Mouse (Mus musculus) ES-Bruce4 (cell line): ENCODE results near the gene Dclk1. TPM values are rescaled to one million over a fixed set of nuclear protein-coding genes. Genes with fewer than 3 reads are reported as not detected.

Experiments used
- H3K27ac ChIP-seq: 2 replicates; pipeline ENCODE4 v1.5.1; 2012; ENCODE audit warnings: low read length, inconsistent platforms; ENCODE audit not compliant: insufficient read depth
- H3K27me3 ChIP-seq: 2 replicates; pipeline ENCODE4 v1.6.1; 2012; ENCODE audit warnings: mild to moderate bottlenecking, low read length, inconsistent platforms; ENCODE audit not compliant: control insufficient read depth, poor library complexity, insufficient read depth, severe bottlenecking
- H3K36me3 ChIP-seq: 2 replicates; pipeline ENCODE4 v1.6.1; 2012; ENCODE audit warnings: inconsistent platforms, mild to moderate bottlenecking, low read length, moderate library complexity; ENCODE audit not compliant: control insufficient read depth, poor library complexity, insufficient read depth, severe bottlenecking
- H3K4me1 ChIP-seq: one replicate; pipeline ENCODE4 v1.8.1; 2011; ENCODE audit warnings: low read length; ENCODE audit not compliant: control insufficient read depth, insufficient read depth
- H3K4me3 ChIP-seq: 2 replicates; pipeline ENCODE4 v1.5.1; 2011; ENCODE audit warnings: low read depth, mild to moderate bottlenecking, low read length
- H3K9ac ChIP-seq: 2 replicates; pipeline ENCODE4 v1.6.1; 2012; ENCODE audit warnings: low read depth, mild to moderate bottlenecking, inconsistent platforms; ENCODE audit not compliant: poor library complexity, severe bottlenecking
- H3K9me3 ChIP-seq: replicated peaks from 2 replicates; pipeline ENCODE4 v1.6.1; 2012; ENCODE audit warnings: mild to moderate bottlenecking, low read length, inconsistent platforms; ENCODE audit not compliant: control insufficient read depth, poor library complexity, insufficient read depth, severe bottlenecking
- CTCF ChIP-seq: IDR thresholded peaks from one replicate; pipeline ENCODE4 v1.8.1; 2011; ENCODE audit warnings: low read depth, low read length
- EP300 ChIP-seq: IDR thresholded peaks from 2 replicates; pipeline ENCODE4 v1.6.1; 2011; ENCODE audit warnings: low read depth, low read length; ENCODE audit not compliant: insufficient read depth
- POLR2A ChIP-seq: IDR thresholded peaks from one replicate; pipeline ENCODE4 v1.8.1; 2011; ENCODE audit warnings: low read length; ENCODE audit not compliant: insufficient read depth
- polyA plus RNA-seq: library from polyadenylated mRNA; stranded (reverse); fragments of >200 nt; gene quantifications from 2 replicates; pipeline ENCODE4 v1.2.4, GENCODE M21; 2011; ENCODE audit warnings: low read depth; ENCODE audit not compliant: missing spikeins, insufficient read depth, insufficient read length

The Dclk1 gene
- polyA plus RNA-seq, 1 experiment, result 1.3 TPM

DNA sequence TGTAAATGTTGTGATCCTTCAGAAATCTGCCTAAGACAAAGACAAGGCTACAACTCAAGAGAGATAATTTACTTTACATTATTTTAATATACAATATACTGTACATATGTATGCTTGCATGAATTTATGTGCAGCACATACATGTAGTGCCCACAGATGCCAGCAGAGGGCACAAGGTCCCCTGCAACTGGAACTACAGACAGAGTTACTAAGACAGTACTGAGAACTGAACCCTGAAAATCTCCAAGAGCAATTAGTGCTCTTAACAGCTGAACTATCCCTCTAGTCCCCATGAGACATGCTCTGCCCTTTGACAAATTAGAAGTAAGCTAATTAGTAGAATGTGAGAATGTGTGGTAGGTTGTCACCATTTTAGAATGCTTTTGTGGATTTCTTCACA, 169.4 kb downstream of the Dclk1 start:
- TF ChIP-seq CTCF, result no peak
- no peak for TF ChIP-seq EP300
- no peak for TF ChIP-seq POLR2A
- H3K9me3 ChIP-seq, result no peaks in the 10 kb centered on the region; the same call in 1 of the 2 replicates
- H3K4me1 ChIP-seq, result no peaks in the 10 kb centered on the region
- H3K27me3 ChIP-seq, result no peaks in the 10 kb centered on the region
- H3K9ac ChIP-seq, result no peak overlapping the region
- H3K4me3 ChIP-seq, result no peak overlapping the region
- no peak overlapping the region for H3K27ac ChIP-seq
- no peaks in the 10 kb centered on the region for H3K36me3 ChIP-seq

DNA sequence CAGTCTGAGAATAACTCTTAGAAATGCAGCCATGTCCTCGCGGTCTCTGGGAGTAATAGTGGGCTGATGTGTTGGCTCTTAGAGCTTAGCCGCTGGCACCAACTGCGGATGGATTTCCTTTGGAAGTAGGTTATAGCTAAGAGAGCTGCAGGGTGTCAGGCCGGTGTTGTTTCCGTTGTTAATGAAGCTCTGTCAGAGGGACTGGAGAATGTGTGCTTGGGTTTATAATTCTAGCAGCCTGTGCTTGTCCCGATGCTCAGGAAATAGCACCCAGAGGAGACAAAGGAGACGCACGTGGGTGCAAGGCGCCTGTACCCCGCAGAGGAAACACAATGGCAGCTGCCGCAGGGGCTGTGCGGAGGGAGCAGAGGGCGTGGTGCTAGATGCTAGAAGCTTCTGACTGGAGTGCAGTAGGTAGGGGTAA, 173.4 kb downstream of the Dclk1 start:
- TF ChIP-seq CTCF, result no peak
- no peak for TF ChIP-seq POLR2A
- Histone ChIP-seq H3K4me3 (no peak overlapping the region), H3K27me3 (no peaks in the 10 kb centered on the region), H3K4me1 (no peaks in the 10 kb centered on the region), H3K9me3 (no peaks in the 10 kb centered on the region), H3K27ac (no peak overlapping the region), H3K9ac (no peak overlapping the region), H3K36me3 (no peaks in the 10 kb centered on the region)

DNA sequence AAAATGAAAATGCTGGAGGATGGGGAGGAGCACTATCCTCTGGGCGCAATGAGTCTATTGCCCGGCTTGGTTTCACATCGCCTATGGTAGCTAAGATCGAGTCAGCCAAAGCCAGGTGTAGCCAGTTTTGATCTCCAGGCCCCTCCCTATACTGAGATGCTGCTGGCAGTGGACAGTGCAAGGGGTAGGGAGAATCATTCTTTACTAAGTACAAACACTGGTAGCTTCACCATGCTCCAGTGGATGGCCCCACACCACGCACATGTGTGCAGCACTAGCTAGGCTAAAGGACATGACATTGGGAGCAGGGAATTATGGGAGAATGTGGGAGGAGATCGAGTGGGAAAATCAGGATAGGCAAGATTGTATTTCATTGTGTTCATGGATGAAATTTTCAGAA, 176.7 kb downstream of the Dclk1 start:
- Histone ChIP-seq H3K27me3 (no peaks in the 10 kb centered on the region), H3K9ac (no peak overlapping the region), H3K36me3 (no peaks in the 10 kb centered on the region), H3K4me3 (no peak overlapping the region), H3K9me3 (no peaks in the 10 kb centered on the region), H3K27ac (no peak overlapping the region), H3K4me1 (no peaks in the 10 kb centered on the region)
- TF ChIP-seq POLR2A, result no peak

DNA sequence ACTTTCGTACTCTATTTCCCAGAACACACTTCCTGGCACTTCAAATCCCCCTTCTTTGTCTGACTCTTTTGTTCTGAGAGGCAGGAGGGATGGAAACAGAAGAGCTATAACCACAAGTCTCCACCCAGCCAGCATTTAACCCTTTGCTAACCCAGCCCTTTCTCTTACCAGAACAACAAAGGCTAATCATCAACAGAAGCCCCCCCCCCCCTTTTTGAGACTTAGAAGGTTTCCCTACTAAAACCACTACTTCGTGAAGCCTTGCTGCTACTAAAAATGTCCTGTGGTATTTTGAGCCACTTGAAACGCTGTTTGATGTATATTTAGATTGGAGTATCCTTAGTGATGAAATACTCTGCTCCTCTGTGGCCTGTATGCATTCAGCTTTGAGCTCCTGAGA, 177.2 kb downstream of the Dclk1 start:
- no peak for TF ChIP-seq CTCF
- no peak for TF ChIP-seq EP300
- no peak for TF ChIP-seq POLR2A
- H3K36me3 ChIP-seq, result no peaks in the 10 kb centered on the region
- H3K4me1 ChIP-seq, result no peaks in the 10 kb centered on the region
- no peak overlapping the region for H3K27ac ChIP-seq
- no peaks in the 10 kb centered on the region for H3K27me3 ChIP-seq
- no peak overlapping the region for H3K9ac ChIP-seq
- H3K4me3 ChIP-seq, result no peak overlapping the region
- no peaks in the 10 kb centered on the region for H3K9me3 ChIP-seq

DNA sequence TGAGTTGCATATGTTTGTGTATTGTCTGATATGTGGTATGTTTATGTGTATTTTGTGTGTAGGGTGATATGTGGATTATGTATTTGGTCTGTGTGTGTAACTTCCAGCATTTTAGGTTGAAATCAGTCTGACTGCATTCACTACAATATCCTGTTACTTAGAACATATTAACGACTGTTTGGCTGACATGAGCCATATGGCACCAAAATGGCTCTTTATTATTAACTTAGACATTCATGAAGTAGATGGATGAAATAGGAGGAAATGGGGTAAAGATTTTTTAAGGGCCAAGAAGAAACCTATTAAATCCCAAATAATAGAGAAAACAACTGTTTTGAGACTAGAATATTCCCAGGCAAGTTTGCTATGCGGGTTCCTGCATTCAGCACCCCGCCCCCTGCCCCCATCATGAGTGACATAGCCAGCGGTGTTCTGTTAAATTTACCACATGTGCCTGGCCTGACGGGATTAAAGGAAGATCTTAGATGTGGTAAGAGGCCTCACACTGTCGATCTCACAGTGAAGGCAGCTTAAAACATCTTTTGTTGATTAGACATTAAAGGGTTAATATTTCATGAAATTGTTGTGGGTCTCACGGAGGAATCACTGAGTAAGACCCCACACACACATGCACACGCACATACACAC, 178.4 kb downstream of the Dclk1 start:
- Histone ChIP-seq H3K9ac (no peak overlapping the region), H3K9me3 (no peaks in the 10 kb centered on the region), H3K4me3 (no peak overlapping the region), H3K27me3 (no peaks in the 10 kb centered on the region), H3K4me1 (no peaks in the 10 kb centered on the region), H3K36me3 (no peaks in the 10 kb centered on the region), H3K27ac (no peak overlapping the region)
- no peak for TF ChIP-seq POLR2A
- no peak for TF ChIP-seq CTCF
- no peak for TF ChIP-seq EP300

DNA sequence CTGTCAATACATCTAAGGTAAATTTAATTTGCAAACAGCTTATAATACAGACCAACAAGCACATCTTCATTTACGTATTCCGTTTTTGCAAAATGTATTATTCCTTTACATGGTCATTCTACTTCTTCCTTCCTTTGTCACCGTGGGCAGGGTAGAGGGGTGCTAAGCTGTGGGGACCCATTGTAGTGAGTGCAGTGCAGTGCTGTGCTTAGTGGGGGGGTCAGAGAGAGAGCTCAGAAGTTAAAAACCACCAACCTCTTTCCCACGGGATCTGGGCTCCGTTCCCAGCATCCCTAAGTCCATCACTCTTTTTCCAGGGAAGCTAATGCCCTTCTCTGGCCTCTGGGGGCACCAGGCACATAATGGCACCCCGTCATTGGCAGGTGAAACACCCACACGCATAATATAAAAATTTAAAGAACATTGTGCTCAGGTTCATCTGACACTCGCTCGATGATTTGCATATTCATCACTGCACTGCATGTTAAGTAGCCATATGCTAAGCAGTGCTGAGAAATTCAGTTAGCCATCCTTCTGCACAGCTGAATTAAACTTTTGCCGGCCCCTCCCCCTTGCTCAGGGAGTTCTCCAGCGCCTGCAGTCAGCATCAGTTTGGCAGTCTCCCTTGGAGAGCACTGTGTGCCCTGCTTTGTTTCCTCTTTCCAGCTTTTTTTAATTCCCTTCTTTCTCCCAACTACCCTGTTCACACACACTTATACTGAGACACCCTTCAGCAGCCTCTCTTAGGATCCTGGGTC, 181.7 kb downstream of the Dclk1 start:
- Histone ChIP-seq H3K36me3 (no peaks in the 10 kb centered on the region), H3K9me3 (no peaks in the 10 kb centered on the region), H3K27ac (no peak overlapping the region), H3K27me3 (no peaks in the 10 kb centered on the region), H3K9ac (no peak overlapping the region), H3K4me3 (no peak overlapping the region), H3K4me1 (no peaks in the 10 kb centered on the region)
- TF ChIP-seq POLR2A (no peak), CTCF (no peak), EP300 (no peak)
